Mouse (Mus musculus) embryonic fibroblast, embryonic 13.5 days (primary cell): ENCODE data around the gene Arid1b. TPM values are rescaled to one million over a fixed set of nuclear protein-coding genes. Genes with fewer than 3 reads are reported as not detected.

Source experiments
- H3K27ac ChIP-seq: 2 replicates; pipeline ENCODE4 v1.5.1; 2012; ENCODE audit warnings: low read length, control low read depth, inconsistent platforms; ENCODE audit not compliant: insufficient read depth
- H3K4me1 ChIP-seq: 2 replicates; pipeline ENCODE4 v1.6.1; 2011; ENCODE audit warnings: low read length; ENCODE audit not compliant: control insufficient read depth, insufficient read depth
- H3K4me3 ChIP-seq: 2 replicates; pipeline ENCODE4 v1.5.1; 2011; ENCODE audit warnings: mild to moderate bottlenecking, control low read depth, low read length; ENCODE audit not compliant: insufficient read depth
- CTCF ChIP-seq: IDR thresholded peaks from 2 replicates; pipeline ENCODE4 v1.5.1; 2011; ENCODE audit warnings: mild to moderate bottlenecking, control low read depth, low read length, moderate library complexity, borderline replicate concordance; ENCODE audit not compliant: insufficient read depth
- POLR2A ChIP-seq: IDR thresholded peaks from 2 replicates; pipeline ENCODE4 v1.6.1; 2011; ENCODE audit warnings: low read depth, mild to moderate bottlenecking, control low read depth, low read length, moderate library complexity
- polyA plus RNA-seq: library from polyadenylated mRNA; stranded (reverse); fragments of >200 nt; gene quantifications from 2 replicates; pipeline ENCODE4 v1.2.4, GENCODE M21; 2011; ENCODE audit warnings: low read depth; ENCODE audit not compliant: missing spikeins, insufficient read length

Gene Arid1b
- polyA plus RNA-seq, 1 experiment = 21.7 TPM

- Histone ChIP-seq H3K4me3 (no peak overlapping the region), H3K27ac (no peak overlapping the region), H3K4me1 (no peaks in the 10 kb centered on the region; the same call in 1 of the 2 replicates)
- TF ChIP-seq CTCF (no peak), POLR2A (no peak)
Measured at GRCm38 (mm10) chr17:5116990-5117389, 122.9 kb downstream of the Arid1b start.

GRCm38 (mm10) chr17:5118171-5118570 is 124.0 kb downstream of the Arid1b start:
- Histone ChIP-seq H3K4me3 (no peak overlapping the region), H3K27ac (no peak overlapping the region), H3K4me1 (no peaks in the 10 kb centered on the region; the same call in 1 of the 2 replicates)
- TF ChIP-seq CTCF (no peak), POLR2A (no peak)

GRCm38 (mm10) chr17:5124643-5125042 is 130.5 kb downstream of the Arid1b start:
- TF ChIP-seq POLR2A (no peak), CTCF (no peak)
- Histone ChIP-seq H3K27ac (no peak overlapping the region), H3K4me3 (no peak overlapping the region), H3K4me1 (no peaks in the 10 kb centered on the region)

- Histone ChIP-seq H3K4me3 (no peak overlapping the region), H3K27ac (no peak overlapping the region), H3K4me1 (no peaks in the 10 kb centered on the region)
- TF ChIP-seq POLR2A (no peak), CTCF (no peak)
Measured at GRCm38 (mm10) chr17:5125084-5125855, 131.1 kb downstream of the Arid1b start.

- no peak overlapping the region for H3K27ac ChIP-seq
- no peak for TF ChIP-seq CTCF
- TF ChIP-seq POLR2A = no peak
- no peaks in the 10 kb centered on the region for H3K4me1 ChIP-seq
- no peak overlapping the region for H3K4me3 ChIP-seq
Measured at GRCm38 (mm10) chr17:5125856-5126806, 132.0 kb downstream of the Arid1b start.

GRCm38 (mm10) chr17:5129606-5130005 is 135.5 kb downstream of the Arid1b start:
- Histone ChIP-seq H3K4me1 (no peaks in the 10 kb centered on the region; the same call in 1 of the 2 replicates), H3K27ac (no peak overlapping the region), H3K4me3 (no peak overlapping the region)
- TF ChIP-seq POLR2A (no peak), CTCF (no peak)

- no peak for TF ChIP-seq CTCF
- no peak for TF ChIP-seq POLR2A
- no peaks in the 10 kb centered on the region; the same call in 1 of the 2 replicates for H3K4me1 ChIP-seq
- no peak overlapping the region for H3K4me3 ChIP-seq
- H3K27ac ChIP-seq = no peak overlapping the region
Measured at GRCm38 (mm10) chr17:5130116-5130515, 136.0 kb downstream of the Arid1b start.

GRCm38 (mm10) chr17:5131706-5132105 is 137.6 kb downstream of the Arid1b start:
- no peak overlapping the region for H3K27ac ChIP-seq
- no peak overlapping the region for H3K4me3 ChIP-seq
- no peaks in the 10 kb centered on the region; the same call in 1 of the 2 replicates for H3K4me1 ChIP-seq
- TF ChIP-seq CTCF (no peak), POLR2A (no peak)

GRCm38 (mm10) chr17:5132296-5132986 is 138.3 kb downstream of the Arid1b start:
- H3K27ac ChIP-seq = no peak overlapping the region
- no peak overlapping the region for H3K4me3 ChIP-seq
- TF ChIP-seq CTCF (no peak), POLR2A (no peak)
- no peaks in the 10 kb centered on the region; the same call in 1 of the 2 replicates for H3K4me1 ChIP-seq

GRCm38 (mm10) chr17:5132987-5133355 is 138.8 kb downstream of the Arid1b start:
- H3K27ac ChIP-seq = no peak overlapping the region
- no peak for TF ChIP-seq CTCF
- no peak for TF ChIP-seq POLR2A
- peaks cover 4% of the 10 kb centered on the region for H3K4me1 ChIP-seq
- H3K4me3 ChIP-seq = no peak overlapping the region
